Mouse (Mus musculus) adrenal gland, postnatal 10 days (tissue): ENCODE measurements around the gene Atp1a3. TPM values are rescaled to one million over a fixed set of nuclear protein-coding genes. Genes with fewer than 3 reads are reported as not detected.
"Not testable (repeated sequence)": the region's sequence is repeated elsewhere in the genome, so short reads cannot be mapped to it uniquely, and the experiment has no call there.

ENCODE experiments used
- DNase-seq: peaks from one replicate; pipeline ENCODE4 v3.0.0; 2021; ENCODE audit warnings: mixed read lengths
- long read RNA-seq, 2 experiments: library from polyadenylated mRNA; stranded (forward); transcript quantifications; one replicate each; pipeline ENCODE4 v2.0.0; 2021
- total RNA-seq, 2 experiments: library from RNA; stranded (reverse); gene quantifications; 2 replicates each; pipeline ENCODE4 v1.2.3; 2021

Atp1a3 gene
- total RNA-seq = 10 to 100 TPM; 26.2 to 42.2 TPM
- long read RNA-seq, experiment 1, transcript Atp1a3-201 (23 exons, 3,621 nt) = major isoform, 5 of 16 reads
- long read RNA-seq, experiment 1, partial matches to known transcripts = 10 of 16 reads
- long read RNA-seq, experiment 1, other reads (novel, unspliced or antisense) = 1 of 16 reads
- long read RNA-seq, experiment 2, transcript Atp1a3-201 (23 exons, 3,621 nt) = major isoform, 12 of 24 reads
- long read RNA-seq, experiment 2, partial matches to known transcripts = 10 of 24 reads
- long read RNA-seq, experiment 2, other reads (novel, unspliced or antisense) = 0 of 24 reads

DNA sequence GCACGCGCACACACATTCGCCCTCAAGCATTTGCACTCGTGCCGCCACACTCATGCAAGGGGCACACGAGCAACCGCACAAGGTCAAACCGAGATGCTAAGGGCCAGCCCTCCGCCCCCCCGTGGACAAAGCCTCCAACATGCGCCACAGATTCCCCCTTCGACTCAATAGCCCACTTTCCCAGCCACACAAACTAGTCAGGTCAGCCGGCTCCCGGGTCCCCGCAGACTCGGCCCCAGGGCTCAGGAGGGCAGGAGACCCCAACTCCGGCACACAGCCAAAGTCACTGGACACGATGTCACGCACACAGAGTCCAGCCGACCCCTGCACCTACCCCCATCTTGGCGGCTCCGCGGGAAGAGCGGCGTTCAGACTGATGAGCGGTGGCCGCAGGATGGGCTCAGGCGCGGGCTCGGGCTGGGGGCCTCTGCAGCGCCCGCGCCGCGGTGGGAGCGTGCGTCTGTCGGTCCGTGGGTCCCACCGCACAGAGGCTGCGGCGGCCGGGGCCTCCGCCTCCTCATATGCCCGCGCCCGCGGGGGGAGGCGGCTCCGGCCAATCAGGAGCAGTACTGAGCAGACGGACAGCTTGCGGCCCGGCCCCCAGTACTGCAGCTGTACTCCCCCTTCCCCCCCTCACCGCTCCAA, at the start of gene Atp1a3:
Gene Atp1a3 (minus strand): TSS at position 538 of the 645 bp plus-strand sequence.
- DNase-seq = peak; percentile 80

DNA sequence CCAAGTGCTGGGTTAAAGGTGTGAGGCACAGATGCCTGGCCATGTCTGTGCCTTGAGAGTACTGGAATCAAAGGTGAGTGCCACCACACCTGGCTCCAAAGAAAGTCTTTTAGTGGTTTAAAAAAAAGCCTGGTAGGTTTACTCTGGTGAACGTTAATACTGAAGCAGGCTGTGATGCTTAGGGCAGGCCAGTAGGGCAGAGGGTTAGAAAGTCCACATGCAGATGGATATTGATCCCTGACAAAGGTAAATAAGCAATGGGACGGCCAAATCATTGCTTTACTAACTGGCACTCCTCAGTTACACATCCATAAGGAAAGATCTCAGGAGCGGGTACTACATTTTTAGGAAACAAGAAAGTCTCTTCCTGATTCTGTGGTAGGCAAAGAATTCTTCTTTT, 46.8 kb upstream of the Atp1a3 start:
- DNase-seq = no peak

DNA sequence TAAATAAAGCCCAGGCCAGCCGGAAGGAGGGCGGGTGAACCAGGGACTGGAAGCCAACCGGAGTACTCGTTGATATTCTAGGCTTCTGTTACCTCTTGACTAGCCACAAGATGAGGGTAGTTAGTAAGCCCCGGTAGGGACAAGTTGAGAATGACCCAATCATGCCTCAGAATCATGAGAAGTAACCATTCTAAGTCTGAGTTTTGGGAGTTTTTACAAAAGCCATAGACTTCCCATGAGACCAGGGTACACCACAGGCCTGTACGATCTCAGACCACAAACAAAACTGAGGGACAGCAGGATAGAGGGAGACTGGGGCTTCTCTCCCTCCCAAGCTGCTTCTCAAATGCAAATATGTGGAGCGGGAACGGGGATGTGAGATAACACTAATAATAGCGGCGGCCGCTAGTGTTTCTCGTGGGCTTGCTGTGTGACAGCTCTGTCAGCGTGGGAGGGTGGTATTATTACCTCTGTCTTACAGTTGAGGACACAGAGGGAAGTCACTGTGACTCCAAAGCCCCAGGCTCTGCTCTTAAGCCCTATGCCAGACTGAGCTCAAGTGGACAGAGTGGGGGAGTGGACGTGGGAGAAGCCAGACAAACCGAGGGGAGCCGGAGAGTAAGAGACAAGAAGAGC, 43.7 kb upstream of the Atp1a3 start:
- no peak for DNase-seq

GRCm38 (mm10) chr7:25047363-25047762, 41.6 kb upstream of the Atp1a3 start:
- DNase-seq = peak; percentile 64

- DNase-seq = not testable (repeated sequence)
These were observed 38.8 kb upstream of the Atp1a3 start for GRCm38 (mm10) chr7:25044599-25044998.

GRCm38 (mm10) chr7:25041921-25042320, 36.2 kb upstream of the Atp1a3 start:
- no peak for DNase-seq

- peak; percentile 81 for DNase-seq
These were observed 30.2 kb upstream of the Atp1a3 start for GRCm38 (mm10) chr7:25035916-25036315.

DNA sequence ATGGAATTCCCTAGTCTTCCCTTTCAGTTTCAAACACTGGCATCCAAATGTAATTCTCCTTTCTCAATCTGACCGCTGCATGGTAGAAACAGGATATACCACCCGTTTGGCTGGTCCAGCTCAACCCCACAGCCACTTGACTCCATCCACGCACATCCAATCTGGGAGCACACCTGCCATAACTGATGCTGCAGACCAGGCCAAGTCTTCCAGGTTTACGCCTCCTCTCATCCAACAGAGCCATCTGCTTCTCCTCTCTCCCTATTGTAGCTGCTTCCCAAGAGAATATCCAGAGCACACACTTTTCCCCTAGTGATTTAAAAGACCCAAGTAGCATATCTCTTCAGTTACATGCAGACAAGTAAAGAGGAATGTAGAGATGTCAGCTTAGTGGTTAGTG, 29.0 kb upstream of the Atp1a3 start:
- DNase-seq = no peak

- no peak for DNase-seq
These were observed 25.8 kb upstream of the Atp1a3 start for GRCm38 (mm10) chr7:25031528-25031927.

DNA sequence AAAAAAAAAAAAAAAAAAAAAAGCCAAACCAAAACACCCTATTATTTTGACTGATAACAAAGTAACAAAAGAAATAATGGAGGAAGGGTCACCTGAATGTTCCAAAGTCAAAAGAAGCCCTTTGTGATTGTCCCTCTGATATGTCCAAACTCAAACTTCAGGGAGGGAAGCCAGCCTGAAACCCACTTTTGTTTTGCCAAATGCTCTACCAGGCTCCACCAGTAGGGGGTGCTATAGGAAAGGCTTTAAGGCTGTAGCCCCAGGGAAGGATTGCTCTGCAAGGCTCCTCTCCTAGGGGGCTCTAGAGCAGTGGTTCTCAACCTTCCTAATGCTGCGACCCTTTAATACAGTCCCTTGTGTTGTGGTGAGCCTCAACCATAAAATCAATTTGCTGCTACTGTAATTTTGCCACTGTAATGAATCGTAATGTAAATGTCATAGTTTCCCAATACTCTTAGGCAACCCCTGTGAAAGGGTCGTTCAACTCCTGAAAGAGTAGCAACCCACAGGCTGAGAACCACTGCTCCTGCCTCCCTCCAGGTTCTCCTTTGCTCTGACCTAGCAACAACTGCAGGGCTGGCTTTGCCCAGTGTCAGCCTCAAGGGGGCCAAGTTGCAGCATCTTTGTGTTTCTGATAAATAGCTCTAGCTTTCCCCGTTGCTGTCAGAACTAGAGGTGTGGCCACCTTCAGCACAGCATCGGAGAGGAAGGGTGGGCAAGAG, 24.4 kb upstream of the Atp1a3 start:
- peak; percentile 89 for DNase-seq

GRCm38 (mm10) chr7:25026452-25026851, 20.7 kb upstream of the Atp1a3 start:
- peak; percentile 53 for DNase-seq

GRCm38 (mm10) chr7:25025855-25026439, 20.2 kb upstream of the Atp1a3 start:
- peak; percentile 53 for DNase-seq

DNA sequence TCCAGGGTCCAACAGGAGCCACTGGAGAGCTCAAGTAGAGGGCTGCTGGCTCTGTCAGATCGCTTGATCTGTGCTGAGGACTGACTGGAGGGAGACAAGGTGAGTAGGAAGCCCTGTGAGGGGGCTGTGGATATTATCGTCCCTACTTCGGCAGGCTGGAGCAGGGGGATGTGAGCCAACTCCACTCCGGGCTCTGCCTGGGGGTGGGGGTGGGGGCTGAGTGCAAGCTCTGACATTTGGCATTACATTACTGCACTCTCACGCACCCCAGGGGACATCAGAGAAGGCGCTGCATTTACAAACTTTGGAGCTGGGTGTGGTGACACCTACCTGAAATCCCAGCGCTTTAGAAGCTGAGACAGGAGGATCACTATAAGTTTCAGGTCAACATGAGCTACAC, 5.8 kb upstream of the Atp1a3 start:
- no peak for DNase-seq

GRCm38 (mm10) chr7:25010090-25010913, 4.5 kb upstream of the Atp1a3 start:
- DNase-seq = peak; percentile 66

DNA sequence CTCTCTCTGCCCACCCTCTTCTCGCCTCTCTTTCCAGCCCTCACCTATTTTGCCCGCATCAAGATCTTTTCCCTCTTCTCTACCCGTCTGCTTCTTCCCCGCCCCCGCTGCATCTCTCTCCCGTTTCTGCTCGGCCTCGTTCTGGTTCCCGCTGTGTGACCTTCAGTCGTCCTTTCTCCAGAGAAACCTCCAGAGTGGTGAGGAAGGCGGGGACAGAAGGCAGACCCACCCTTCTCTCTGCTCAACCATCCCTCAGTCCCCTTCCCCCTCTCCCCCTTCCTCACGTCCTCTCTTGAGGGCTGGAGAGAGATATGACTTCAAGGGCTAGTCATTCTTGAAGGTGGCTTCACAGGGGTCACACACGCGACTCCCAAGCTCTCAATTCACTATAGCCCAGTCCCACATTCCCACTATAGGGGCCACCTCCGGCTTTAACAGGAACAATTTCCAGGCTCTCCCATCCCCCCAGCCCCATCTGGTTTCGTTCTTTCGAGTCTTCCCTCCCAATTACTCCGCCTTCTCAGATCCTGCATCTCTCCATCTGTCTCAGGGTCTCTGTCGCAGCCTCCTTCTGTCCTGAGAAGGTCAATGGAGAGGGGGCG, 3.4 kb upstream of the Atp1a3 start:
- DNase-seq = no peak

DNA sequence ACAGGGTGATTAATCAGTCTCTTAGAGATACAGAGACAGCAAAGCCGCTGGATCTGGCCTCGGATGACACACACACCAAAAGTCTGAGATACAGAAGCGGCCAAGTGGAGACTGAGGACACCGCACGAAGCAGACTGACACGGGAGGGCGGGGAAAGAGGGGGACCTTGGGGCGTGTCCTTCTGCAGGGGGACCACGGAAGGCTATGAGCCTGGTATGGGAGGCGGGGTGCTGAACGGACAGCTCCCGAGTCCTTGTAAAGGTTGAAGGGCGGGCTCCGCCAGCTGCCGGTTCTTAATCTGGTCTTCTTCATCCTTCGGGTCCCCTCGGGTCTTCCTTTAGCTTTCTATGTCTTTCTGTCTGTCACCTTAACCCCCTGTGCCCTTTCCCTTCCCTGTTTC, 2.9 kb upstream of the Atp1a3 start:
- DNase-seq = peak; percentile 89

GRCm38 (mm10) chr7:25007609-25008374, 2.0 kb upstream of the Atp1a3 start:
- peak; percentile 25 for DNase-seq

GRCm38 (mm10) chr7:25006586-25007364, 1.0 kb upstream of the Atp1a3 start:
- peak; percentile 69 for DNase-seq

GRCm38 (mm10) chr7:25006171-25006570, 413 bp upstream of the Atp1a3 start:
- DNase-seq = no peak
